Mouse (Mus musculus): Measurements from ENCODE around the gene Slfn4.
"Not testable (repeated sequence)": the region's sequence is repeated elsewhere in the genome, so short reads cannot be mapped to it uniquely, and the experiment has no call there.

DNA sequence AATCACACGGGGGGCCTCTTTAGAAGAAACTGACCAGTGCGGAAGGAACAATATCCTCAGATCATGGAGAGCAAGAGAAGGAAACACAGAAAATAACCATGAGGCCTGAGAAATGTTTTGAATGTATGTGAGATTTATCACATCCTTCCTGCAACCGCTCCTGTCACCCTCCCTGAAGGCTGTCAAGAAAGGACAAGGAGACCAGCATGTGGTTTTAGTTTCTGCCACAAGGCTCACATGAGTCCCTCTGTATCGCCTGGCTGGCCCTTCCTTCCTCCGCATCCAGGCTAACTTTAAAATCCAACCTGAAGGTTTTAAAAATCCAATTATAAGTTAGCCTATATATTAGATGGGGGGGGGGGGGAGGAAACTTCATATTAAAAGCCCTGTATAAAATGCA, 48.8 kb downstream of the Slfn4 start:
- not testable (repeated sequence) for TF ChIP-seq POLR2A (IDR thresholded peaks at IDR 0.05; ENCODE audit: borderline replicate concordance, extremely low read depth, insufficient read depth, insufficient read length, poor library complexity, severe bottlenecking); CTCF (IDR thresholded peaks at IDR 0.05; ENCODE audit: borderline replicate concordance, extremely low read depth, insufficient read depth, insufficient read length)

Measured in brain, embryonic 14.5 days (tissue).